Mouse (Mus musculus) forelimb bud, embryonic 11.5 days (tissue): ENCODE measurements around the gene Clca2.
"Not testable (repeated sequence)": the region's sequence is repeated elsewhere in the genome, so short reads cannot be mapped to it uniquely, and the experiment has no call there.

Experiments
- DNase-seq: peaks from one replicate; pipeline ENCODE4 v3.0.0-alpha.2; 2012; ENCODE audit warnings: low read depth, low spot score

Clca2 gene

DNA sequence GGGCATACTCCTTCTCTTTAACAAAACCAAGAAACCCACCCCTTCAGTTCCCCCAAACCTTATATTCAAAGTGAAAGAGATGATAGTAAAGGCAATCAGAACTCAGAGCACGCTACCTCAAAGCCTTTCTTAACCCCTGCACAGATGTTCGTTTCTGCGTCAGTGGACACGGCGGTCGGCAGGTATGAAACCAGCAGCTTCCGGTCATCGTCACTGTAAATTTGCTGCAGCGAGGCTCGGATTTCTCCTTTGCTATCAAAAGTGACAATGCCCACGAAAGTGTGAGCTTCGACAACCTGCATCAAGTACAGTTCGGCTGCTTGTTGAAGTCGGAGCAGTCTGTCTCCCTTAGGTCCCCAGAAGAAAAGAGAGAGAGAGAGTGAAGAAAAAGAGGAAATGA, 13.1 kb downstream of the Clca2 start:
- DNase-seq: no peak

GRCm38 (mm10) chr3:145083081-145083480, 16.2 kb downstream of the Clca2 start:
- DNase-seq: no peak

GRCm38 (mm10) chr3:145080904-145081303, 18.3 kb downstream of the Clca2 start:
- no peak for DNase-seq

GRCm38 (mm10) chr3:145078405-145078804, 20.8 kb downstream of the Clca2 start:
- DNase-seq: no peak

- no peak for DNase-seq
Measured at GRCm38 (mm10) chr3:145072339-145072738, 26.9 kb downstream of the Clca2 start.

DNA sequence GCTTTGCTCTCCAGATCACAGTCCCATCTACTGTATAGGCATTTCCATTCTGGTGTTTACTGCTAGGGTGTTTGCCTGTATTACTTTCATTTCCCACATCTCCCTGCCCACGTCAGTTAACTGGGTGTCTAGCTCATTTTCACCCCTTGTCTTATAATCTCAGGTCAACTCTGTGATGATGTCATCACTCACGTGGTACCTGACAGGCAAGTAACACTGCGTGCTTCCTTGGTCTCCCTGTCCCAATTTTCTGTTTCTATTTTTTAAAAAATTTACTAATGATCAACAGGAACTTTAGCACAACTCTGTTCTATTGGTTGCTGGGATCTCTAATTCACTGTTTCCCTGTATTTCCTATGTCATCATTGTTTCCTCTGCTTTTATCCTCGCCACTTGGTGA, 30.3 kb downstream of the Clca2 start:
- DNase-seq: no peak

- not testable (repeated sequence) for DNase-seq
Measured at GRCm38 (mm10) chr3:145055138-145055537, 44.1 kb downstream of the Clca2 start.

GRCm38 (mm10) chr3:145049820-145050219, 49.4 kb downstream of the Clca2 start:
- DNase-seq: no peak

DNA sequence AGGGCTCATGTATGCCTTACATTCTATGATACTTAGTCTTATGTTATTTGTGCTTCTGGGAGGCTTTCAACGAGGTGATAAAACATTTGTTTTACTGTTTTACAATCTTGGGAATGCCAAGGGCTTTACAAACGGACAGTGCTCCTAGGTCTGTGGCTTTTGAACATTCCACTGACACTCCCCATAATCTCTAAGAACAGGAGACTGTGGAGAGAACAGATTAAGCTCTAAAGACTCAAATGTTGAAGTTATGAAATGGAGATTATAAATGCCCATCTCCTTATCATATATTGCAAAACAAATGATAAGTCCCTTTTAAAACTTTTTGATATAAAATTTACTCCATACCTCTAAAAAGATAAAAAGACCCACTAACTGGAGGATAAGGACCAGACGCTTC, 60.4 kb downstream of the Clca2 start:
- no peak for DNase-seq

DNA sequence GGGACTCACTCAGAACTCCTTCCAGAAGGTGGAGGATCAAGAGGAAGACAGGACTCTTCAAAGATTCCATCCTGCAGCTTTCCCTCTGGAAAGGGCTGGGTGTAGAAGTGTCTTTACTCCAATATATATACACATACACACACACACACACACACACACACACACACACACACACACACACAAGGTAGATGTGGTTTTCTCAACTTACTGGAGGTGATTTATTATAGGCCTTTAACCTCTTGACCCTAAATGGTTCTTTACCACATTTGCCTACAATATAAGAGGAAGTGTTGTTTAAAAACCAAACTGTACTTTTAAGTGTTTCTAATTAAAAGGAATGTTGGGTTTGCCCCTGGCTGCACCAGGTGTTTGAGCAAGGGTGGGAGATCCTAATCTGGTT, 66.6 kb downstream of the Clca2 start, which contains the start of gene Clca1:
Clca1 (minus strand) TSS at position 101 of the 400 bp plus-strand sequence.
- DNase-seq: peak; percentile 13

GRCm38 (mm10) chr3:145028036-145028435, 71.2 kb downstream of the Clca2 start:
- DNase-seq: no peak

GRCm38 (mm10) chr3:145026750-145027149, 72.5 kb downstream of the Clca2 start:
- peak; percentile 60 for DNase-seq
